ENCODE assay signal across 7 mouse cellular contexts in genomic region chr11:32363610-32364220, GRCm38 (mm10). TPM values are rescaled to one million over a fixed set of nuclear protein-coding genes. Genes with fewer than 3 reads are reported as not detected.
A peak's percentile ranks its signal among the peaks of the same experiment; 100 is the strongest.
DNase-seq lines count a peak whose midpoint lies in the region; ATAC-seq lines count a peak whose summit lies in the region.

No protein-coding gene starts in this region.

- H3K4me1 ChIP-seq in embryonic facial prominence, embryonic 15.5 days: peaks cover 52% of the 10 kb centered on the region
- H3K4me1 ChIP-seq in stomach, embryonic 15.5 days: peaks cover 31% of the 10 kb centered on the region; the same call in 1 of the 2 replicates

- no peak overlapping the region for H3K4me3 ChIP-seq in embryonic facial prominence, embryonic 15.5 days (replicated peaks)
- H3K4me3 ChIP-seq in stomach, embryonic 15.5 days (replicated peaks): no peak overlapping the region

- DNase-seq in left cerebral cortex, postnatal 10 days (ENCODE audit: extremely low spot score in 1 of 2, low spot score in 2 of 2): peak; percentile 67 to 81
- no peak for DNase-seq in left cerebral cortex, adult 11 months (ENCODE audit: low spot score)
- peak; percentile 24 for DNase-seq in cerebellum, adult 11 months
- peak; percentile 48 to 54 for DNase-seq in kidney, postnatal 4 days
- DNase-seq in embryo, embryonic 11 days: no peak

- ATAC-seq in embryonic facial prominence, embryonic 15.5 days (ENCODE audit: insufficient number of reproducible peaks, low FRiP score, low TSS enrichment, low read depth): 0 out of 2 replicates have a peak, but pooled peaks have one; percentile 44
- no peak for ATAC-seq in stomach, embryonic 15.5 days (ENCODE audit: insufficient read depth, low FRiP score, low read depth)

- WGBS in embryonic facial prominence, embryonic 15.5 days: 53% methylated on average over 3 of the region's 3 CpGs
- WGBS in stomach, embryonic 15.5 days: 60% methylated on average over 3 of the region's 3 CpGs

- no peaks in the 10 kb centered on the region for H3K9me3 ChIP-seq in embryonic facial prominence, embryonic 15.5 days (replicated peaks)
- no peaks in the 10 kb centered on the region for H3K9me3 ChIP-seq in stomach, embryonic 15.5 days

- intact Hi-C loops in left cerebral cortex, postnatal 10 days (cut with DNase I): no loop called here

- H3K9ac ChIP-seq in embryonic facial prominence, embryonic 15.5 days: no peak overlapping the region
- no peak overlapping the region for H3K9ac ChIP-seq in stomach, embryonic 15.5 days

- H3K4me2 ChIP-seq in embryonic facial prominence, embryonic 15.5 days (replicated peaks): no peak overlapping the region
- H3K4me2 ChIP-seq in stomach, embryonic 15.5 days: no peak overlapping the region

- no peaks in the 10 kb centered on the region for H3K27me3 ChIP-seq in embryonic facial prominence, embryonic 15.5 days
- H3K27me3 ChIP-seq in stomach, embryonic 15.5 days (replicated peaks): no peaks in the 10 kb centered on the region

- no peaks in the 10 kb centered on the region for H3K36me3 ChIP-seq in embryonic facial prominence, embryonic 15.5 days
- no peaks in the 10 kb centered on the region for H3K36me3 ChIP-seq in stomach, embryonic 15.5 days

- peak overlapping the region; percentile 82 for H3K27ac ChIP-seq in embryonic facial prominence, embryonic 15.5 days (replicated peaks)
- H3K27ac ChIP-seq in stomach, embryonic 15.5 days: 0 out of 2 replicates have a peak overlapping the region, but pooled peaks have one; percentile 8

RNA-seq across cellular contexts. Expression of gene Sh3pxd2b, which starts 16.1 kb away (rescaled TPM):
- total RNA-seq in left cerebral cortex, postnatal 10 days (2021): 10 to 100 TPM; 28.2 to 31.9 TPM
- polyA plus RNA-seq in embryonic facial prominence, embryonic 15.5 days (2015; fragmentation: Nextera tagmentation; extraction: Ambion mirVana): 32.3 and 33.9 TPM in 2 replicates
- polyA plus RNA-seq in stomach, embryonic 15.5 days (2015; fragmentation: Nextera tagmentation; extraction: Ambion mirVana): 18.6 and 20.3 TPM in 2 replicates

Comparison
In these comparisons a context has a peak if more than half of its experiments do, and no peak if none do; other contexts are left out.
1. DNase-seq: peak in left cerebral cortex, postnatal 10 days (2 of 2), cerebellum, adult 11 months (single experiment) and kidney, postnatal 4 days (2 of 2); none in left cerebral cortex, adult 11 months (single experiment) and embryo, embryonic 11 days (single experiment).